Mouse (Mus musculus): ENCODE results near the gene Adck1.

DNA sequence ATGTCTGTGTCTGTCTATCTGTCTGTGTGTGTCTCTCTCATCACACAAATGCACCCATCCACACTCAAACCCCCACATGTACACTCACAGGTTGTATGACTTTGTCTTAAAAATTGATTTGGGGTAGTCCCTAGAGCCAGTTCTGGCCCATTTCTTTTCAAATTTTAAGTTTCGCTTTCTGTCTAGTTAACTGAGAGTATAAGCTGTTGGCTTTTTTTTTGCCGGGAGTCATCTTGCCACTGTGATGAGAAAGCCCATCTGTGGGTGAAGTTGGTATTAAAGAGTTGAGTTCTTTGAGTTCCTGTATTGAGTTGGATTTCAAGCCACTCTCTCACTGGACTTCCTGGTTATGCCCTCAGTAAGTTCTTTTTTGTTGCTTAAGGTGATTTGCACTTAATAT lies 17.9 kb downstream of the Adck1 start:
- TF ChIP-seq CTCF (IDR thresholded peaks at IDR 0.05; ENCODE audit: extremely low read depth, insufficient read length, insufficient replicate concordance, low read depth, low read length): no peak
- no peak for TF ChIP-seq POLR2A (IDR thresholded peaks at IDR 0.05; ENCODE audit: low read depth, low read length)

Data from small intestine, adult 2 months (tissue).